In genomic region chr3:41107600-41108305, GRCm38 (mm10) we compare ENCODE assay signal across 9 mouse cellular contexts. TPM values are rescaled to one million over a fixed set of nuclear protein-coding genes. Genes with fewer than 3 reads are reported as not detected.
DNase-seq lines count a peak whose midpoint lies in the region; ATAC-seq and TF ChIP-seq lines count a peak whose summit lies in the region.
"Had no signal": no experiment of that assay in that cellular context is flagged by ENCODE, and none has a peak within 500 bp of the region (broad histone marks: within the 10 kb centered on the region; RNA-seq: fewer than 3 reads in every experiment).

No protein-coding gene starts in this region.

- ATAC-seq in lung, embryonic 15.5 days (ENCODE audit: borderline replicate concordance, extremely low read depth, low FRiP score, low TSS enrichment) = no peak
- ATAC-seq in intestine, embryonic 14.5 days (replicated peaks; ENCODE audit: low FRiP score, low TSS enrichment, low read depth) = no peak
- no peak for ATAC-seq in neural tube, embryonic 15.5 days (ENCODE audit: low FRiP score)

- WGBS in lung, embryonic 15.5 days = 20% methylated on average over 14 of the region's 14 CpGs
- WGBS in lung, adult 2 months = 32% methylated on average over 14 of the region's 14 CpGs
- 35% methylated on average over 14 of the region's 14 CpGs for WGBS in intestine, embryonic 14.5 days
- 77% methylated on average over 14 of the region's 14 CpGs for WGBS in neural tube, embryonic 15.5 days

- intact Hi-C loops in heart, postnatal 14 days (cut with DNase I) = no loop called here

- H3K9ac ChIP-seq in lung, embryonic 15.5 days = no peak overlapping the region
- no peak overlapping the region for H3K9ac ChIP-seq in intestine, embryonic 14.5 days (ENCODE audit: low read length)
- no peak overlapping the region for H3K9ac ChIP-seq in neural tube, embryonic 15.5 days (replicated peaks)

- H3K4me1 ChIP-seq in lung, embryonic 15.5 days = peaks cover 9% of the 10 kb centered on the region; the same call in 1 of the 2 replicates
- H3K4me1 ChIP-seq in lung, adult 2 months (ENCODE audit: control insufficient read depth, insufficient read depth, low read length) = no peaks in the 10 kb centered on the region; the same call in 1 of the 2 replicates
- peaks cover 11% of the 10 kb centered on the region; the same call in 1 of the 2 replicates for H3K4me1 ChIP-seq in intestine, embryonic 14.5 days (replicated peaks; ENCODE audit: control insufficient read depth, insufficient read depth, low read length)
- peaks cover 2% of the 10 kb centered on the region; the same call in 1 of the 2 replicates for H3K4me1 ChIP-seq in neural tube, embryonic 15.5 days

- H3K27me3 ChIP-seq in lung, embryonic 15.5 days = no peaks in the 10 kb centered on the region
- no peaks in the 10 kb centered on the region for H3K27me3 ChIP-seq in intestine, embryonic 14.5 days (replicated peaks; ENCODE audit: control insufficient read depth, insufficient read depth, low read length)
- H3K27me3 ChIP-seq in neural tube, embryonic 15.5 days (replicated peaks) = no peaks in the 10 kb centered on the region

- no peak for TF ChIP-seq CTCF in lung, adult 2 months (IDR thresholded peaks at IDR 0.05; ENCODE audit: insufficient read depth, low read length)

- no peak overlapping the region for H3K27ac ChIP-seq in lung, embryonic 15.5 days
- no peak overlapping the region for H3K27ac ChIP-seq in intestine, embryonic 14.5 days (ENCODE audit: low read depth)
- no peak overlapping the region for H3K27ac ChIP-seq in neural tube, embryonic 15.5 days (replicated peaks)

- DNase-seq in heart, adult 11 months = peak; percentile 46
- DNase-seq in heart, postnatal 14 days = no peak
- DNase-seq in lung, adult 2 months = no peak
- DNase-seq in intestine, embryonic 14.5 days (ENCODE audit: low spot score) = no peak
- peak; percentile 10 for DNase-seq in right cerebral cortex, postnatal 25 days
- no peak for DNase-seq in gastrocnemius, postnatal 4 days (ENCODE audit: low spot score in 2 of 2)
- DNase-seq: adrenal gland, postnatal 25 days had no signal

- no peaks in the 10 kb centered on the region for H3K36me3 ChIP-seq in lung, embryonic 15.5 days
- no peaks in the 10 kb centered on the region for H3K36me3 ChIP-seq in intestine, embryonic 14.5 days (ENCODE audit: control insufficient read depth, insufficient read depth, low read length)
- no peaks in the 10 kb centered on the region for H3K36me3 ChIP-seq in neural tube, embryonic 15.5 days

- no peak for TF ChIP-seq POLR2A in lung, adult 2 months (IDR thresholded peaks at IDR 0.05; ENCODE audit: borderline replicate concordance, extremely low read depth, low read depth, low read length)

- no peaks in the 10 kb centered on the region for H3K9me3 ChIP-seq in lung, embryonic 15.5 days
- no peaks in the 10 kb centered on the region for H3K9me3 ChIP-seq in intestine, embryonic 14.5 days (ENCODE audit: control insufficient read depth, low read length)
- no peaks in the 10 kb centered on the region for H3K9me3 ChIP-seq in neural tube, embryonic 15.5 days (replicated peaks)

- H3K4me2 ChIP-seq in lung, embryonic 15.5 days = peak overlapping the region; percentile 27
- H3K4me2 ChIP-seq in intestine, embryonic 14.5 days (ENCODE audit: low read length) = peak overlapping the region; percentile 23
- no peak overlapping the region for H3K4me2 ChIP-seq in neural tube, embryonic 15.5 days

- no peak overlapping the region for H3K4me3 ChIP-seq in lung, embryonic 15.5 days
- no peak overlapping the region for H3K4me3 ChIP-seq in lung, adult 2 months (replicated peaks; ENCODE audit: extremely low read depth, low read depth, low read length)
- no peak overlapping the region for H3K4me3 ChIP-seq in intestine, embryonic 14.5 days (ENCODE audit: low read depth, low read length)
- no peak overlapping the region for H3K4me3 ChIP-seq in neural tube, embryonic 15.5 days (replicated peaks)

RNA-seq across cellular contexts. Expression of gene Pgrmc2, which starts 24.9 kb away (rescaled TPM):
- total RNA-seq in heart, postnatal 14 days (2021) = 10 to 100 TPM; 28.2 to 31.5 TPM
- 31.1 and 33.9 TPM in 2 replicates for polyA plus RNA-seq in lung, embryonic 15.5 days (2015; fragmentation: Nextera tagmentation; extraction: Ambion mirVana)
- 15.8 and 19.1 TPM in 2 replicates for polyA plus RNA-seq in lung, adult 2 months (2012; rRNA removed)
- 31.7 and 32.8 TPM in 2 replicates for polyA plus RNA-seq in intestine, embryonic 14.5 days (2014; fragmentation: Nextera tagmentation; extraction: Ambion mirVana)
- total RNA-seq in gastrocnemius, postnatal 4 days (2021) = 10 to 100 TPM; 51.3 to 55.0 TPM
- polyA plus RNA-seq in neural tube, embryonic 15.5 days (2015; fragmentation: Nextera tagmentation; extraction: Ambion mirVana) = 30.8 and 33.6 TPM in 2 replicates

Comparison
In these comparisons a context has a peak if more than half of its experiments do, and no peak if none do; other contexts are left out.
1. DNase-seq: peak in heart, adult 11 months (single experiment) and right cerebral cortex, postnatal 25 days (single experiment); none in heart, postnatal 14 days (0 of 2), lung, adult 2 months (single experiment), intestine, embryonic 14.5 days (single experiment) and gastrocnemius, postnatal 4 days (0 of 2).